Mouse (Mus musculus) lung, embryonic 15.5 days (tissue): ENCODE results near the gene Zfyve9. TPM values are rescaled to one million over a fixed set of nuclear protein-coding genes. Genes with fewer than 3 reads are reported as not detected.

Experiments
- ATAC-seq: fragments of 200-750 bp; cut with Nextera tagmentation; 2 replicates; pipeline ENCODE4 v1.8.0; 2017; ENCODE audit warnings: moderate number of reproducible peaks, borderline replicate concordance; ENCODE audit not compliant: low FRiP score, low TSS enrichment; ENCODE audit errors: extremely low read depth
- H3K27ac ChIP-seq: fragments of 300-500 bp; sonication (generic); 2 replicates; pipeline ENCODE4 v1.5.1; 2015; ENCODE audit warnings: moderate library complexity, mild to moderate bottlenecking, inconsistent platforms
- H3K27me3 ChIP-seq: fragments of 300-500 bp; sonication (generic); 2 replicates; pipeline ENCODE4 v1.6.1; 2015; ENCODE audit warnings: inconsistent platforms
- H3K36me3 ChIP-seq: fragments of 300-500 bp; sonication (generic); 2 replicates; pipeline ENCODE4 v1.6.1; 2015; ENCODE audit warnings: inconsistent platforms
- H3K4me1 ChIP-seq: fragments of 300-500 bp; sonication (generic); 2 replicates; pipeline ENCODE4 v1.6.1; 2015; ENCODE audit warnings: inconsistent platforms
- H3K4me2 ChIP-seq: fragments of 300-500 bp; sonication (generic); 2 replicates; pipeline ENCODE4 v1.6.1; 2015; ENCODE audit warnings: inconsistent platforms, mild to moderate bottlenecking, moderate library complexity
- H3K4me3 ChIP-seq: fragments of 300-500 bp; sonication (generic); 2 replicates; pipeline ENCODE4 v1.5.1; 2015; ENCODE audit warnings: mild to moderate bottlenecking, inconsistent platforms
- H3K9ac ChIP-seq: fragments of 300-500 bp; sonication (generic); 2 replicates; pipeline ENCODE4 v1.6.1; 2015; ENCODE audit warnings: inconsistent platforms
- H3K9me3 ChIP-seq: fragments of 300-500 bp; sonication (generic); 2 replicates; pipeline ENCODE4 v1.6.1; 2016; ENCODE audit warnings: inconsistent platforms
- WGBS: fragments of 180-500 bp; shearing (Covaris S2); methylation state at CpG from one replicate; pipeline ENCODE4 v1.1.7; 2015; 5-methylcytosine and 5-hydroxymethylcytosine counted together
- polyA plus RNA-seq: library from polyadenylated mRNA; unstranded; fragments of >200 nt; fragmentation: Nextera tagmentation; extraction: Ambion mirVana; gene quantifications from 2 replicates; pipeline ENCODE4 v1.2.1, GENCODE M21; 2015

The Zfyve9 gene
- polyA plus RNA-seq, 1 experiment from 2014 or later, result 5.1 TPM

- Histone ChIP-seq H3K9me3 (no peaks in the 10 kb centered on the region), H3K4me2 (no peak overlapping the region), H3K4me3 (no peak overlapping the region), H3K27me3 (no peaks in the 10 kb centered on the region), H3K9ac (no peak overlapping the region), H3K4me1 (no peaks in the 10 kb centered on the region), H3K27ac (no peak overlapping the region), H3K36me3 (no peaks in the 10 kb centered on the region)
- ATAC-seq, result no peak
- WGBS, result 73% methylated on average over 6 of the region's 6 CpGs
These were observed 8.8 kb upstream of the Zfyve9 start for GRCm38 (mm10) chr4:108789258-108789936.

- H3K9ac ChIP-seq, result no peak overlapping the region
- no peaks in the 10 kb centered on the region for H3K9me3 ChIP-seq
- H3K27me3 ChIP-seq, result no peaks in the 10 kb centered on the region
- no peaks in the 10 kb centered on the region for H3K4me1 ChIP-seq
- ATAC-seq, result no peak
- no peak overlapping the region for H3K4me3 ChIP-seq
- no peak overlapping the region for H3K4me2 ChIP-seq
- WGBS, result 36% methylated on average over 8 of the region's 8 CpGs
- H3K27ac ChIP-seq, result no peak overlapping the region
- no peaks in the 10 kb centered on the region for H3K36me3 ChIP-seq
These were observed 2.0 kb upstream of the Zfyve9 start for GRCm38 (mm10) chr4:108782421-108783085.

- Histone ChIP-seq H3K4me2 (peak overlapping the region; percentile 74), H3K27ac (no peak overlapping the region), H3K36me3 (no peaks in the 10 kb centered on the region), H3K9me3 (no peaks in the 10 kb centered on the region), H3K27me3 (no peaks in the 10 kb centered on the region), H3K4me3 (no peak overlapping the region), H3K4me1 (no peaks in the 10 kb centered on the region), H3K9ac (no peak overlapping the region)
- WGBS, result 31% methylated on average over 3 of the region's 3 CpGs
- no peak for ATAC-seq
These were observed 998 bp upstream of the Zfyve9 start for GRCm38 (mm10) chr4:108781596-108781995.

- under 1% methylated on average over 19 of the region's 20 CpGs for WGBS
- H3K36me3 ChIP-seq, result no peaks in the 10 kb centered on the region
- peak overlapping the region; percentile 99 for H3K9ac ChIP-seq
- H3K9me3 ChIP-seq, result no peaks in the 10 kb centered on the region
- H3K4me1 ChIP-seq, result no peaks in the 10 kb centered on the region
- H3K4me2 ChIP-seq, result peak overlapping the region; percentile 74
- peak overlapping the region; percentile 96 for H3K4me3 ChIP-seq
- peak overlapping the region; percentile 99 for H3K27ac ChIP-seq
- no peak; the same call in 1 of the 2 replicates for ATAC-seq
- no peaks in the 10 kb centered on the region for H3K27me3 ChIP-seq
These were observed 237 bp upstream of the Zfyve9 start for GRCm38 (mm10) chr4:108780864-108781205.

- 0% methylated on average over 7 of the region's 7 CpGs for WGBS
- no peaks in the 10 kb centered on the region for H3K4me1 ChIP-seq
- H3K27ac ChIP-seq, result peak overlapping the region; percentile 99
- no peaks in the 10 kb centered on the region for H3K9me3 ChIP-seq
- no peak for ATAC-seq
- H3K4me3 ChIP-seq, result peak overlapping the region; percentile 96
- H3K9ac ChIP-seq, result peak overlapping the region; percentile 99
- H3K27me3 ChIP-seq, result no peaks in the 10 kb centered on the region
- peak overlapping the region; percentile 74 for H3K4me2 ChIP-seq
- no peaks in the 10 kb centered on the region for H3K36me3 ChIP-seq
These were observed 888 bp downstream of the Zfyve9 start for GRCm38 (mm10) chr4:108779763-108780056.

- Histone ChIP-seq H3K4me1 (no peaks in the 10 kb centered on the region), H3K9me3 (no peaks in the 10 kb centered on the region), H3K27me3 (no peaks in the 10 kb centered on the region), H3K27ac (no peak overlapping the region), H3K36me3 (no peaks in the 10 kb centered on the region), H3K9ac (no peak overlapping the region), H3K4me3 (no peak overlapping the region), H3K4me2 (no peak overlapping the region)
- ATAC-seq, result no peak
These were observed 12.1 kb downstream of the Zfyve9 start for GRCm38 (mm10) chr4:108768527-108768926.

GRCm38 (mm10) chr4:108759583-108759982 is 21.0 kb downstream of the Zfyve9 start:
- H3K36me3 ChIP-seq, result no peaks in the 10 kb centered on the region
- H3K27ac ChIP-seq, result no peak overlapping the region
- no peak overlapping the region for H3K9ac ChIP-seq
- no peak overlapping the region for H3K4me3 ChIP-seq
- WGBS, result 92% methylated on average over 3 of the region's 3 CpGs
- ATAC-seq, result no peak
- H3K4me2 ChIP-seq, result no peak overlapping the region
- H3K27me3 ChIP-seq, result no peaks in the 10 kb centered on the region
- H3K4me1 ChIP-seq, result no peaks in the 10 kb centered on the region
- H3K9me3 ChIP-seq, result no peaks in the 10 kb centered on the region

GRCm38 (mm10) chr4:108746160-108746873 is 34.3 kb downstream of the Zfyve9 start:
- H3K27ac ChIP-seq, result no peak overlapping the region
- 83% methylated on average over 3 of the region's 3 CpGs for WGBS
- H3K27me3 ChIP-seq, result no peaks in the 10 kb centered on the region
- H3K4me2 ChIP-seq, result no peak overlapping the region
- no peaks in the 10 kb centered on the region for H3K36me3 ChIP-seq
- no peak for ATAC-seq
- no peaks in the 10 kb centered on the region for H3K9me3 ChIP-seq
- no peak overlapping the region for H3K9ac ChIP-seq
- no peak overlapping the region for H3K4me3 ChIP-seq
- H3K4me1 ChIP-seq, result no peaks in the 10 kb centered on the region

GRCm38 (mm10) chr4:108731582-108731981 is 49.0 kb downstream of the Zfyve9 start:
- Histone ChIP-seq H3K9ac (no peak overlapping the region), H3K27ac (no peak overlapping the region), H3K9me3 (no peaks in the 10 kb centered on the region), H3K4me1 (no peaks in the 10 kb centered on the region), H3K27me3 (no peaks in the 10 kb centered on the region), H3K4me2 (no peak overlapping the region), H3K36me3 (no peaks in the 10 kb centered on the region), H3K4me3 (no peak overlapping the region)
- no peak for ATAC-seq
- WGBS, result 44% methylated on average over 3 of the region's 3 CpGs

- no peak overlapping the region for H3K9ac ChIP-seq
- H3K27me3 ChIP-seq, result no peaks in the 10 kb centered on the region
- ATAC-seq, result no peak
- 76% methylated on average over 1 of the region's 1 CpGs for WGBS
- no peaks in the 10 kb centered on the region for H3K36me3 ChIP-seq
- no peaks in the 10 kb centered on the region for H3K9me3 ChIP-seq
- no peaks in the 10 kb centered on the region for H3K4me1 ChIP-seq
- no peak overlapping the region for H3K4me3 ChIP-seq
- no peak overlapping the region for H3K4me2 ChIP-seq
- H3K27ac ChIP-seq, result no peak overlapping the region
These were observed 50.1 kb downstream of the Zfyve9 start for GRCm38 (mm10) chr4:108730450-108730849.

GRCm38 (mm10) chr4:108724102-108724501 is 56.5 kb downstream of the Zfyve9 start:
- Histone ChIP-seq H3K4me3 (no peak overlapping the region), H3K4me2 (no peak overlapping the region), H3K36me3 (no peaks in the 10 kb centered on the region; the same call in 1 of the 2 replicates), H3K27ac (no peak overlapping the region), H3K27me3 (no peaks in the 10 kb centered on the region), H3K9me3 (no peaks in the 10 kb centered on the region), H3K4me1 (no peaks in the 10 kb centered on the region), H3K9ac (no peak overlapping the region)
- ATAC-seq, result no peak
- 81% methylated on average over 2 of the region's 2 CpGs for WGBS

GRCm38 (mm10) chr4:108721245-108721784 is 59.3 kb downstream of the Zfyve9 start:
- Histone ChIP-seq H3K4me3 (no peak overlapping the region), H3K27ac (no peak overlapping the region), H3K36me3 (peaks cover 9% of the 10 kb centered on the region; the same call in 1 of the 2 replicates), H3K27me3 (no peaks in the 10 kb centered on the region), H3K4me1 (no peaks in the 10 kb centered on the region), H3K9me3 (no peaks in the 10 kb centered on the region), H3K9ac (no peak overlapping the region), H3K4me2 (no peak overlapping the region)
- WGBS, result 74% methylated on average over 3 of the region's 3 CpGs
- ATAC-seq, result no peak
